Mouse (Mus musculus) CH12.LX (cell line): ENCODE measurements around the gene Rps25.
A peak's percentile ranks its signal among the peaks of the same experiment; 100 is the strongest.

Experiments used
- CHD2 ChIP-seq: IDR thresholded peaks from 2 replicates; pipeline ENCODE4 v1.6.1; 2011; ENCODE audit warnings: low read length, improper control_type of control experiment
- CTCF ChIP-seq, 2 experiments: IDR thresholded peaks in 1 of 2; conservative IDR thresholded peaks in 1 of 2; 2 replicates each; pipeline ENCODE4 v1.5.1; 2011 to 2012; ENCODE audit warnings: low read depth in 2 of 2, low read length in 2 of 2, improper control_type of control experiment in 1 of 2, inconsistent platforms in 1 of 2, mild to moderate bottlenecking in 1 of 2, moderate library complexity in 1 of 2
- E2F4 ChIP-seq: IDR thresholded peaks from 2 replicates; pipeline ENCODE4 v1.6.1; 2011; ENCODE audit warnings: low read depth, low read length, improper control_type of control experiment; ENCODE audit not compliant: insufficient replicate concordance
- EP300 ChIP-seq: IDR thresholded peaks from 2 replicates; pipeline ENCODE4 v1.6.1; 2011; ENCODE audit warnings: low read length, improper control_type of control experiment
- JUND ChIP-seq: conservative IDR thresholded peaks from 2 replicates; pipeline ENCODE4 v1.6.1; 2011; ENCODE audit warnings: low read depth, low read length, improper control_type of control experiment
- MAFK ChIP-seq: IDR thresholded peaks from 2 replicates; pipeline ENCODE4 v1.6.1; 2011; ENCODE audit warnings: low read length, improper control_type of control experiment; ENCODE audit not compliant: insufficient replicate concordance
- NRF1 ChIP-seq: IDR thresholded peaks from 2 replicates; pipeline ENCODE4 v1.6.1; 2014; ENCODE audit warnings: low read depth, mild to moderate bottlenecking, inconsistent platforms, low read length, improper control_type of control experiment, moderate library complexity
- POLR2A ChIP-seq: IDR thresholded peaks from 2 replicates; pipeline ENCODE4 v1.6.1; 2011; ENCODE audit warnings: low read depth, mild to moderate bottlenecking, improper control_type of control experiment, low read length

GRCm38 (mm10) chr9:44435747-44436146 is 28.8 kb downstream of the Rps25 start:
- TF ChIP-seq CTCF (conservative IDR thresholded peaks at IDR 0.05 in 1 of 2, IDR thresholded peaks at IDR 0.05 in 1 of 2; ENCODE audit: low read depth in 2 of 2, low read length in 2 of 2) (no peak), E2F4 (no peak), EP300 (peak; percentile 32; the same call in 1 of the 2 replicates), CHD2 (0 out of 2 replicates have a peak, but pooled peaks have one; percentile 26), JUND (no peak), POLR2A (peak; percentile 37; the same call in 1 of the 2 replicates), NRF1 (0 out of 2 replicates have a peak, but pooled peaks have one; percentile 8), MAFK (no peak)
